Mouse (Mus musculus) myocyte (in vitro differentiated cells): ENCODE measurements around the gene Hfe2.

ENCODE experiments used
- MYOG ChIP-seq, 3 experiments: IDR thresholded peaks; one replicate each; pipeline ENCODE4 v1.6.1; 2011; ENCODE audit warnings: control low read depth in 2 of 3, low read depth in 2 of 3, mild to moderate bottlenecking in 2 of 3; ENCODE audit not compliant: insufficient read length in 2 of 3, control insufficient read depth in 1 of 3, insufficient read depth in 1 of 3
- POLR2A ChIP-seq: IDR thresholded peaks from one replicate; pipeline ENCODE4 v1.6.1; 2011; ENCODE audit warnings: low read depth, mild to moderate bottlenecking, control low read depth, moderate library complexity; ENCODE audit not compliant: insufficient read length

DNA sequence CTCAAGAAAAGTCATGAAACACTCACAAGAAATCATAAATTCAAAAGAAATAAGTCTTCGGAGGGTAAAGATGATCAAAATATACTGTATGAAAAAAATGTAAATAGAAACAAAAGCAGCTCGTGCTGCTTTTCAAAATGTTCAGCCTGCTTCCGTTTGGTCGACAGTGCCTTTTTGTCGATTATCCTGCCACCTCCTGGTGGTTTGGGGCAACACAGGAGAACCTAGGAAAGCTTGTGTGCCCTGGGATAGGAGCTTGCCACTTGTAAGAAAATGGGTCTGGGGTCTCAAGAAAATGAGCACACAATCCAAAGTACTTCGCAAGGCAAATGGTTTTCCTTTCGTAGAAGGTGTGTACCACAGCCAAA, 21.9 kb upstream of the Hfe2 start:
- TF ChIP-seq POLR2A = no peak
- TF ChIP-seq MYOG (IDR thresholded peaks at IDR 0.05; ENCODE audit: control insufficient read depth in 1 of 3, insufficient read depth in 1 of 3, insufficient read length in 2 of 3, low read depth in 2 of 3) = no peak
